Mouse (Mus musculus): ENCODE data around the gene Apol8. TPM values are rescaled to one million over a fixed set of nuclear protein-coding genes. Genes with fewer than 3 reads are reported as not detected.

The Apol8 gene
- polyA plus RNA-seq, 1 experiment from 2014 or later = 0.45 TPM

DNA sequence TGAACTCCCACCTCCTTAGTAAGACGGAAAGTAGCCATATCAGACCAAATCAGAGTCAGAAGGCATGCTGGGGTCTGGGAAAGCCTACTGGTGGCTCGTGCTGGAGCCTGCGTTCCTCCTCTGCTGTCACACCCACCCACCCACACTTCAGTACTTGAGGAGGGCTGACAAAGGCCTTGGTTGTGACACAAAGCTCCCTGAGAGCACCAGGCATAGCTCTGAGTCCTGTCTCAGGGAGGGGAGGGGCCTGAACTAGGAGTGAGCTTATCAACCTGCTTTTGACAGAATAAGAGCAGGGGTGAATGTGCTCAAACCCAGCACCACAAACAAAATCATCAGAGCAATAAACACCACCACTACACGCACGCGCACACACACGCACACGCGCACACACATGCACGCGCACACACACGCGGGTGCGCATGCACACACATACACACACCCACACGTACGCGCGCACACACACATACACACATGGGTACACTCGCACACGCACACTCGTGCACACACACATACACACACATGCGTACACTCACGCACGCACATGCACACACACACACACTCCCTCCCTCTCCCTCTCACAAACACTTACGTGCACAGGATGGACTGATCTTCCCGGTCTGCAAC lies 39.7 kb upstream of the Apol8 start:
- Histone ChIP-seq H3K4me2 (no peak overlapping the region), H3K4me3 (replicated peaks) (no peak overlapping the region), H3K9me3 (replicated peaks) (no peaks in the 10 kb centered on the region), H3K36me3 (peaks cover 69% of the 10 kb centered on the region), H3K4me1 (peaks cover 69% of the 10 kb centered on the region), H3K9ac (no peak overlapping the region), H3K27me3 (no peaks in the 10 kb centered on the region), H3K27ac (peak overlapping the region; percentile 98; the same call in 1 of the 2 replicates)
- no peak for ATAC-seq (replicated peaks; ENCODE audit: low FRiP score)
- 94% methylated on average over 26 of the region's 26 CpGs for WGBS

DNA sequence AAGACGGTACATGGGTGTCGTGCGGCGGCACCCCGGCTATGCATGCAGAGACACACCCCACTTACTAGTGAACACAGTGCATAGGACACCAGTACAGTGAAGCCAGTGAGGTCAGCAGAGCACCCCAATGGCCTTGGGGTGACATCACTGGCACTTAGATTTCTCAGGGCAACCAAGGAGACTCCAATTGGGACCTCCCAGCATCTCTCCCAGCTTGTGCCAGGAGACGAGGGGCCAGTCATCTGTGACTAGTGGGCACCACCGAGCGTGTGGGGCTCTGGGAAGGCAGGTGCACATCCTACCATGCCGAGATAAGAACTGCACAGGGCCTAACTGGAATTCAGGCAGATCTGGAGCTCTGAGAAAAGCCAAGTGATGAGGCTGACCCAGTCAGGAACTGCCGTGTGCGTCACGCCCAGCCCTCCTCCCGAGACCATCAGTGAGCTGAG lies 38.1 kb upstream of the Apol8 start:
- no peak overlapping the region for H3K4me3 ChIP-seq (replicated peaks)
- no peak for ATAC-seq (replicated peaks; ENCODE audit: low FRiP score)
- WGBS = 85% methylated on average over 13 of the region's 13 CpGs
- H3K4me1 ChIP-seq = peaks cover 55% of the 10 kb centered on the region
- H3K4me2 ChIP-seq = no peak overlapping the region
- H3K27ac ChIP-seq = 0 out of 2 replicates have a peak overlapping the region, but pooled peaks have one; percentile 48
- no peak overlapping the region for H3K9ac ChIP-seq
- no peaks in the 10 kb centered on the region for H3K27me3 ChIP-seq
- H3K9me3 ChIP-seq (replicated peaks) = no peaks in the 10 kb centered on the region
- H3K36me3 ChIP-seq = peaks cover 75% of the 10 kb centered on the region

DNA sequence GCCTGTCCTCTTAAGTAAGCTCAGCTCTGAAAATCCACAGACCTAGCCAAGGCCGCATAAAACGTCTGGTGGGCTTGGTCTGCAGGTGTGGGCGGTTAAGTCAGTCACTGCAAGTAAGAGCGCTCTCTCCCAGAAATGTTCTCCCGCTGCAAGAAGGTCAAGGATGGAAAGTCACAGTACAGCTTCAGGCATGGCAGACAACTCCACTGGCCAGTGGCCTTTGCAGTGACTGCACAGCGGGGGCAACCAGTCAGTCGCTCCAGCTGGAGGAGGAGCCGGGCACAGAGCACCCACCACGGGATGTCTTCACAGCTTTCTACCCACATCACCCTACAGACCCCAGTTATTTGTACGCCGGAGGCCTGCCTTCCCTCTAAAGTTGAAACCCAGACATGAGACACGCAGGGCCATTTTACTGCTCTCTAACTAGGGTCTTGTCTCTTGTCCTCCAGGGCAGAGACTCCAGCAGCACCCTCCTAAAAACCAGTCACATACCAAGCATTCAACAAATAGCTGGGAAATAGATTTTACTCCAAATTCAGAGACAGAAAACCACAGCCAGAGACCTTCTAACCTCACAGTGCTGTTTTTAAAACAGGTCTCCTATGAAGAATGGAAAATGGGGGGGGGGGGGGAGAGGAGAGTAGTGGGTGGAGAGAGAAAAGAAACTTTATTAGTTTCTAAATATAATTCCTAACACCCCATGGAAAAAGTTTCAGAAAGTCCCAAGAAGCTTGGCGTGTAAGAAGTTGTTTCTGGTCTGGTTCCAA lies 37.5 kb upstream of the Apol8 start:
- no peak overlapping the region for H3K4me3 ChIP-seq (replicated peaks)
- H3K4me2 ChIP-seq = no peak overlapping the region
- H3K9me3 ChIP-seq (replicated peaks) = no peaks in the 10 kb centered on the region
- H3K36me3 ChIP-seq = peaks cover 81% of the 10 kb centered on the region
- no peaks in the 10 kb centered on the region for H3K27me3 ChIP-seq
- WGBS = 74% methylated on average over 13 of the region's 13 CpGs
- no peak for ATAC-seq (replicated peaks; ENCODE audit: low FRiP score)
- peak overlapping the region; percentile 54 for H3K27ac ChIP-seq
- H3K4me1 ChIP-seq = peaks cover 48% of the 10 kb centered on the region
- no peak overlapping the region for H3K9ac ChIP-seq

DNA sequence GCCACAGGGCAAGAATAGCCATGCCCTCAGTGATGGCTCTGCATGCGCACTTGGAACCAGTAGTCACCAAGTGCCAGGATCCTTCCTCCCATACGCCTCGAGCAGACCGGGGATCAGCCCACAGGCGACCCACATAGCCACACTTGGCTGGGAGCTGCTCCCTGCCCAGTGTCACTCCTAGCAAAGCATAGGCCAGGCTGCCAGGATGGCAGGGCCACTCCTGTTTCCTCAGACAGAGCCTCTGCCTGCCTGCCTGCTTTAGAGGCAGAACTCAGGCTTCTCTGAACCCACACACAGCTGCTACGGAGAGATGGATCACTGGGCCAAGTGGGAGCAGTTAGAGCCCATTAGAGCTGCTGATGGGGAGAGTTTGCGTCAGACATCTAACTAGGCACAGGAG lies 36.8 kb upstream of the Apol8 start:
- peak overlapping the region; percentile 54; the same call in 1 of the 2 replicates for H3K27ac ChIP-seq
- no peak for ATAC-seq (replicated peaks; ENCODE audit: low FRiP score)
- H3K4me2 ChIP-seq = no peak overlapping the region
- peaks cover 41% of the 10 kb centered on the region for H3K4me1 ChIP-seq
- H3K27me3 ChIP-seq = no peaks in the 10 kb centered on the region
- H3K36me3 ChIP-seq = peaks cover 89% of the 10 kb centered on the region
- no peaks in the 10 kb centered on the region for H3K9me3 ChIP-seq (replicated peaks)
- no peak overlapping the region for H3K9ac ChIP-seq
- 90% methylated on average over 7 of the region's 7 CpGs for WGBS
- H3K4me3 ChIP-seq (replicated peaks) = no peak overlapping the region

DNA sequence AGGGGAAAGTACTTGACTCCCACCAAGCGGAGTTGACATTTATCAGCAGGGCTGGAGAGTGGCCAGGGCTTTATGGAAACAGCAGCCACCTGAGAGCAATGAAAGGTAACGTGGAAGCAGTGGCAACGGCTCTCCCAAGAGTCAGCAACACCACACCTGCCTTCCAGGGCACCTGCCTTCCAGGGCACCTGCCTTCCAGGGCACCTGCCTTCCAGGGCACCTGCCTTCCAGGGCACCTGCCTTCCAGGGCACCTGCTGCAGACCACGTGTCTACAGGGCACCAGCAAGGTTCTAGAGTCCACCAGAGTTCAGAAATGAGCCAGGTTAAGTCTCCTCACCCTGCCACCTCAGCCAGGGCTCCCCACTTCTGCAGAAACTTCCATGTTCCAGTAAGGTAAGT lies 36.3 kb upstream of the Apol8 start:
- peaks cover 94% of the 10 kb centered on the region for H3K36me3 ChIP-seq

DNA sequence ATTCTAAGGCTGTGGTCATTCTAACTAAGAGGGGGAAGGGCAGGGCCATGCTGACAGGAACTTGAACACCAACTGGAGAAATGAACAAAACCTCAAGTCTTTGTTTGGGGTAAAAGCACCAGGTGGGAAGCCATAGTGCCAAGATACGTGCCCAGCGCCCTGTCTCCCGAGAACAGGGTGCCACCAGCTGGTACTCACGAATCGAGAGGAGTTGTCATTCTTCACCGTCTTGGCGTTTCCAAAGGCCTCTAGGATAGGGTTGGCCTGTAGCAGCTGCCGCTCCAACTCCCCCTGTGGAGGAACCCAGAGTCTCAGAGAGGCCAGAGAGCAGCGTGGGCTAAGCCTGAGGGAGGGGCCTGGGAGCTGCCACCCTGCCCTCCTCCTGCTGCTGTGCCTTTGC lies 35.3 kb upstream of the Apol8 start:
- H3K27me3 ChIP-seq = no peaks in the 10 kb centered on the region
- H3K9ac ChIP-seq = no peak overlapping the region
- no peak overlapping the region for H3K27ac ChIP-seq
- WGBS = 87% methylated on average over 9 of the region's 9 CpGs
- H3K4me2 ChIP-seq = no peak overlapping the region
- H3K4me3 ChIP-seq (replicated peaks) = no peak overlapping the region
- ATAC-seq (replicated peaks; ENCODE audit: low FRiP score) = no peak
- peaks cover 26% of the 10 kb centered on the region for H3K4me1 ChIP-seq
- H3K9me3 ChIP-seq (replicated peaks) = no peaks in the 10 kb centered on the region
- peaks cover 99% of the 10 kb centered on the region for H3K36me3 ChIP-seq

More for the DNA sequence above, 36.3 kb upstream of the Apol8 start:
- WGBS = 93% methylated on average over 4 of the region's 4 CpGs
- Histone ChIP-seq H3K4me1 (peaks cover 36% of the 10 kb centered on the region), H3K4me2 (no peak overlapping the region), H3K4me3 (replicated peaks) (no peak overlapping the region), H3K27ac (no peak overlapping the region), H3K27me3 (no peaks in the 10 kb centered on the region), H3K9ac (no peak overlapping the region), H3K9me3 (replicated peaks) (no peaks in the 10 kb centered on the region)
- no peak for ATAC-seq (replicated peaks; ENCODE audit: low FRiP score)

DNA sequence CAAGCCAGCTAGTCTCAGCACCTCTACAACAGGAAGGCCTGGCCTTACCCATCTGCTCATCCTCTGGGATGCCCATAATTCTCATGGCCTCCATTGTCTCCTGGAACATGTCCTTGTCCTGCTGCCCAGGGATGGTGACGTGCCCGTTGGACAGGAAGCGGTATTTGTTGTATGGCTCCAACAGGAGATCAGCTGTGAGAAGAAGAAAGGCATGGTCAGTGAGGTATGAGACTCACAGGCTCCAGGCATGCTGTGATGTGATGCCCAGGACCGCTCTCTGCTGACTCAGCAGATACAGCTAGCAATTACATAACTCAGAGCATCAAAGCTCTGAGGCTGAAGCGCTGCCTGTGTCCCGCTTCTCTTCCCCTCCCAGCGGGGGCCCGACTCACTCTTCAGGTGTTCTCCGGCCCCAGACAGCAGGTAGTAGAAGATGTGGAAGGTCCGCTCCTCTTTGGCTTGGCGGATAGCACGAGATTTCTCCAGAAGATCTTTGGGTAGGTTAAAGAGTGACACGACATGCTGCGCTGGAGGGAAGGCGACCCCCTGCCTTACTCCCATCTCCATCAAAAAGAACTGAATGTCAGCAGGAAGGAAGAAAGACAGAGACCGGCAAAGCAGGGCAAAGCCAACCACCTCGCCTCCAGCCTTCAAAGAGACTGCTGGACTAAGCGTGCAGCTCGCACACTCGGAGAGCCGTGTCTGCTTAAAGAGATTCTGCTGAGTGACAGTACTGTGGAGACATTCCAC lies 34.0 kb upstream of the Apol8 start:
- H3K4me3 ChIP-seq (replicated peaks) = no peak overlapping the region
- no peaks in the 10 kb centered on the region for H3K27me3 ChIP-seq
- H3K9me3 ChIP-seq (replicated peaks) = no peaks in the 10 kb centered on the region
- H3K4me1 ChIP-seq = peaks cover 13% of the 10 kb centered on the region; the same call in 1 of the 2 replicates
- ATAC-seq (replicated peaks; ENCODE audit: low FRiP score) = no peak
- H3K27ac ChIP-seq = no peak overlapping the region
- peaks cover 99% of the 10 kb centered on the region for H3K36me3 ChIP-seq
- H3K4me2 ChIP-seq = no peak overlapping the region
- H3K9ac ChIP-seq = no peak overlapping the region
- WGBS = 90% methylated on average over 21 of the region's 21 CpGs

DNA sequence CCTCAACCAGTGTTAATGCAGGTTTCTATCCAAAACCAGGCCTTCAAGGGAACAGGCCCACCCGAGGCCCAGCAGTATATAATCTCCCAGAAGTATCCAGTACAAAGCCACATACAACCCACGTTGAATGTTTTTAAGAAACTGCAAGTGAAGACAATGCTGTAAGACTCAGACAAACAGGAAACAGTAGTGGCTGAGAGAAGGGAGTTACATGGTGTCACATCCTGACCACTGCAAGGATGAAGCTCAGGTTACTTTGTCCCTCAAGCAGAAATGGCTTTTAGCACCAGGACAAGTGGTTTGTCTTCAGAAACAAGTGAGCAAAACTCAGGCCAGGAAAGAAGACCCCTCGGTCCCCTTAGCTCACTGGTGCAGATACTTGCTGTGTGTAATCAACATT lies 32.4 kb upstream of the Apol8 start:
- Histone ChIP-seq H3K27ac (no peak overlapping the region), H3K4me1 (peaks cover 13% of the 10 kb centered on the region; the same call in 1 of the 2 replicates), H3K9ac (no peak overlapping the region), H3K9me3 (replicated peaks) (no peaks in the 10 kb centered on the region), H3K36me3 (peaks cover 100% of the 10 kb centered on the region), H3K4me2 (no peak overlapping the region), H3K27me3 (no peaks in the 10 kb centered on the region), H3K4me3 (replicated peaks) (no peak overlapping the region)
- 76% methylated on average over 3 of the region's 3 CpGs for WGBS
- no peak for ATAC-seq (replicated peaks; ENCODE audit: low FRiP score)

DNA sequence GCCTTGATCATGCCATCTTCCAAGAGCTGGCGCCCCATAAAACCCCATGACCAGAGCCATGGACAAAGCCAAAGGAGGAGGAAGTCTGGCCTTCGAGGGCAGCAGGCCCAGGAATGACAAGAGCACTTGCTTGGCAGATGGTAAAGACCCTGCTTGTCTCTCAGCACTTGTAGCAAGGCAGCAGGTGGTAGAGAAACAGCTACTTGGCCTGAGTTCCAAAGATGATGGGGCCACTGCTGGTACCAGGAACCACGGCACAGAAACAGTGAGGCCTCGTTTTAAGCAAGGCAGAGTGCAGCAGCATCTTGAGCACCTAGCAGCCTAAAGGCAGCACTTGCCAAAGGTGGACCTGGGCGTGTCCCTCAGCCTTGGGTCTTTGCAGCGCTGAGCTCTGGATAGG lies 31.6 kb upstream of the Apol8 start:
- no peak overlapping the region for H3K27ac ChIP-seq
- no peak for ATAC-seq (replicated peaks; ENCODE audit: low FRiP score)
- WGBS = 93% methylated on average over 6 of the region's 6 CpGs

DNA sequence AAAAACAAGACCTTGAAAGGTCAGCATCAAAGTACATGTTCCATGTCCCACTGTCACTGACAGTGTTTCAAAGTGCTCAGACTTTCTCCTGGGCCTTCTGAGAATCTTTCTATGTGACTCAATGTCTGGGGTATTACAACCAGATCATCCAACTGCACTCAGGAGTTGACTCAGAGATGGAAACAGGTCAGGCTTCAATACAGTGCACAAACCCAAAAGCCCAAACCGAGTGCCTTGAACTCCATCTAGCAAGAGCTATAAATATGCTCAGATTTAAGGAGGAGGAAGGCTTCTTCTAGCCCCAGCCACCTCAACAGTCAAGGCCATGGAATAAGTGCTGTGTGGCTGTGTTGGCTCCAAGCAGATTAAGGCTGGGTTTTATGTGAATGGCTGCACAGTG lies 29.0 kb upstream of the Apol8 start:
- H3K27me3 ChIP-seq = no peaks in the 10 kb centered on the region
- no peak overlapping the region for H3K27ac ChIP-seq
- no peak overlapping the region for H3K9ac ChIP-seq
- H3K4me1 ChIP-seq = 0 out of 2 replicates have a peak, but pooled peaks cover 6% of the 10 kb centered on the region
- H3K4me3 ChIP-seq (replicated peaks) = no peak overlapping the region
- no peak for ATAC-seq (replicated peaks; ENCODE audit: low FRiP score)
- peaks cover 100% of the 10 kb centered on the region for H3K36me3 ChIP-seq
- WGBS = 45% methylated on average over 1 of the region's 1 CpGs
- H3K4me2 ChIP-seq = no peak overlapping the region
- H3K9me3 ChIP-seq (replicated peaks) = no peaks in the 10 kb centered on the region

More for the DNA sequence above, 31.6 kb upstream of the Apol8 start:
- H3K36me3 ChIP-seq = peaks cover 100% of the 10 kb centered on the region
- no peak overlapping the region for H3K4me3 ChIP-seq (replicated peaks)
- H3K9ac ChIP-seq = no peak overlapping the region
- no peak overlapping the region for H3K4me2 ChIP-seq
- H3K27me3 ChIP-seq = no peaks in the 10 kb centered on the region
- peaks cover 7% of the 10 kb centered on the region; the same call in 1 of the 2 replicates for H3K4me1 ChIP-seq
- no peaks in the 10 kb centered on the region for H3K9me3 ChIP-seq (replicated peaks)

DNA sequence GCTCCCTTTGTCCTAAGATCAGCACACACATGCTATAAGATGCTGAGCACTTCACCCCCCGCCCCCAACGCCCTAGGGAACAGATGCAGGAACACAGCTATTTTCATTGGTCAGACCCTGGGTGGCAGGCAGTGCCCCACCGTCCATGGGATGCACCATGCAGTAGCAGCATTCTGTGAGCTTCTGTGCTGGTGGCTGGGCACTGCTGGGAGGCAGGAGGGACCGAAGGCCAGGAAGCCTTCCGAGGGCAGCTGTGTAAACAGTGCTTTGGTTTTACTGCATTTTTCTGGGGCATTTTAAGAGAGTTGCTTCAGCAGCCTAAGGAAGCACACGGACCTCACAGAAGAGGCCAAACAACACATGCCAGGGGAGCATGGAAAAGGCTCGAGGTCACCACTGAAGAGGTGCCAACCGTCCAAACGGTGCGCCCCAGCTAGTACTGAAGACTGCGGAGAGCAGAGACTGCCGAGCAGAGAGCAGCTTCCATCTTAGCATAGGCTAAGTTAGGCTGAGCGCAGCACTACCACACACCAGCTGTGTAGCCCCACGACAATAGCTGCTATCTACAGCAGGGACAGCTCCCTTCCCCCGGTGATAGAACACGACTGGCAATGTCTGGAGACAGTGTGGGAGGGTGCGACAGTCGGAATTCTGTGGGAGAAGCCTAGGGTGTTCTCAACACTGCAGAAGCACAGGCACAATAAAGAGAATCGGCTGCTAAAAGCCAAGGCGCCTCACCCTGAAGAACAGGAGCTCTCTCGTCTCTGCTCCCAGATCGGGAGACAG lies 27.4 kb upstream of the Apol8 start:
- Histone ChIP-seq H3K27ac (peak overlapping the region; percentile 24; the same call in 1 of the 2 replicates), H3K27me3 (no peaks in the 10 kb centered on the region), H3K4me2 (no peak overlapping the region), H3K36me3 (peaks cover 100% of the 10 kb centered on the region), H3K9me3 (replicated peaks) (no peaks in the 10 kb centered on the region), H3K4me1 (0 out of 2 replicates have a peak, but pooled peaks cover 6% of the 10 kb centered on the region), H3K4me3 (replicated peaks) (no peak overlapping the region), H3K9ac (0 out of 2 replicates have a peak overlapping the region, but pooled peaks have one; percentile 3)
- 48% methylated on average over 22 of the region's 22 CpGs for WGBS
- ATAC-seq (replicated peaks; ENCODE audit: low FRiP score) = peak; percentile 42; the same call in 1 of the 2 replicates
